Mouse (Mus musculus): Measurements from ENCODE around the gene Ccdc97. TPM values are rescaled to one million over a fixed set of nuclear protein-coding genes. Genes with fewer than 3 reads are reported as not detected.

Ccdc97 gene
- total RNA-seq, 2 experiments from 2014 or later: 34.5 to 39.4 TPM

DNA sequence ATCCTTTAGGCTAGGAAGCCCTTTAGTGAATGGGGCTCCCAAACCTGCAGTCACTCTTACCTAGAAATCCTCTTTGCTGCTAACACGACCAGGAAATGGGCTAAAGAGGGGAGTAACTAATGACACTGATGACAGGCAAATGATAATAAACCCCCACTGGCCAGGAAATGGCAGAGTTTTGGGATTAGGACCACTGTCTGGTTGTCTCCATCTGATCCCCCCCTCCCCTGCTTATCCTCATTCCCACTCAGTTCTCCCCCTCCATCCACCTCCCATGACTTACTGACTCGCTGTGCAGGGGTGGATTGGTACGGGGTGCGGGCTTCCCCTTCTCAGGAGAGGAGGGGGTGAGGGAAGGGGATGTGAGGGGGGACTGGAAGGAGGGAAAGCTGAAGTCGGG is 28.8 kb downstream of the Ccdc97 start:
- DNase-seq (ENCODE audit: low spot score in 2 of 2): no peak

DNA sequence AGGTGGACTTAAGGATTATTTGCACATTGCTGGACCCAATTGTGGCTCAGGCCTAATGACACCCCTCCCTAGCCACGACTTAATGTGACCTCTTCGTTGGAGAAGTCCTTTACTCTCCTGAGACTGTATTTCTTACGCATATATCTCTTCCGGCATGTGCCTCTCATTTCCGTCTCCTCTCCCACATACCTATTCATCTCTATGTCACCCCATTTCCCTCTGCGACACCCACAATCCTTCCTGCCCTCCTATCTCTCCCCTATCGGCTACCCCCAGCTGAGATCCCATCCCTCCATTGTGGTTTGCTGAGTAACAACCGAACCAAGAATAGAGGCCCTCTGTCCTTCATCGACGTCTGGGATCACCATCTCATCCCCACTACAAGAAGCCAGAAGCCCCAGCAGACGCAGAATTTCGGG is 29.3 kb downstream of the Ccdc97 start:
- DNase-seq (ENCODE audit: low spot score in 2 of 2): no peak

DNA sequence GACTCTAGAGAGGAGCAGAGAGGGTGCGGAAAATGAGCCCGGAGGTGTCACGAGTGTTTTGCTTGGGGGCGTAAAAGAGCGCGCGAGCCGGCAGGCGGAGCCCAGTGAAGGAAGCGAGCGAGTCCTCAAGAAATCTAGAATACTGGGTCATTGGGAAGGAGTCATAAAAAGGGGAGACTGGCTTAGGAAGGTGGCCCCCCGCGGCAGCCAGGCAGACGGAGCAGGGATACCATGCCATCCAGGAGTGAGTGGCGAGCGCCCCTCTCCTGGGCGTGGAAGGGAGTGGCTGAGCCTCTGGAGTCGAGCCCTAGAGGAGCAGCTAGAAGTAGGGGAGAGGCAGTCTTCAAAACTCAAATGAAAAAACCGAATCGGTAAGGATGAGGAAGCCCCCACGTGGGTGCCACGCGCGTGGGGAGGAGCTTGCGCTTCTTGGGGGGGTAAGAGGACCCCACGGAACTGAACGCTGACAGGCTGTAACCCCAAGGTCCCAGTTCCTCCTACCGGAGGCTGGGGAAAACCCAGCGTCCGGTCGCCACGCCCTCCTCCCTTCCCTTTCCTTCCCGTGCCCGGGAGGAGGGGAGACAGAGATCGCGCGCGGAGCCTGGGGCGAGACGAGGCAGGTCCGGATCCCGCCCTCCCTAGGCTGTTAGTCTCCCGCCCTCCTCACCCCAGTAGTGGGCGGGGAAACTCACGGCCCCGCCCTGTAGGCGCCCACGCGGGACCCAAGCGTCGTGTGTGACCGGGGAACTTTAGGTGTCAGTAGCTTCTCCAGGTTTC is 29.9 kb downstream of the Ccdc97 start:
- DNase-seq (ENCODE audit: low spot score in 2 of 2): peak in 1 of 2 experiments; percentile 65

DNA sequence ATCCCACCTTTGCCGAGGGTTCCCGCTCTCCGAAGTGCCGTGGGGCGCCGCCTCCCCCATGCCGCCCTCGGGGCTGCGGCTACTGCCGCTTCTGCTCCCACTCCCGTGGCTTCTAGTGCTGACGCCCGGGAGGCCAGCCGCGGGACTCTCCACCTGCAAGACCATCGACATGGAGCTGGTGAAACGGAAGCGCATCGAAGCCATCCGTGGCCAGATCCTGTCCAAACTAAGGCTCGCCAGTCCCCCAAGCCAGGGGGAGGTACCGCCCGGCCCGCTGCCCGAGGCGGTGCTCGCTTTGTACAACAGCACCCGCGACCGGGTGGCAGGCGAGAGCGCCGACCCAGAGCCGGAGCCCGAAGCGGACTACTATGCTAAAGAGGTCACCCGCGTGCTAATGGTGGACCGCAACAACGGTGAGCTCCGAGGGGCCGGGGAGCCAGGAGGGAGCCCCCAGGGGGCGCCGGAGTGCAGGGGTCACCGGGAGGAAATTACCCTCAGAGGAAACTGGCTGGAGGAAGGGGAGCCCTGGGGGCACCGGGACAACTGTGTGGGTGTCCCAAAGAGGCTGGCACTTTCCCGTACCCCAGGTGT is 31.0 kb downstream of the Ccdc97 start:
- peak in 1 of 2 experiments; percentile 62 for DNase-seq (ENCODE audit: low spot score in 2 of 2)

DNA sequence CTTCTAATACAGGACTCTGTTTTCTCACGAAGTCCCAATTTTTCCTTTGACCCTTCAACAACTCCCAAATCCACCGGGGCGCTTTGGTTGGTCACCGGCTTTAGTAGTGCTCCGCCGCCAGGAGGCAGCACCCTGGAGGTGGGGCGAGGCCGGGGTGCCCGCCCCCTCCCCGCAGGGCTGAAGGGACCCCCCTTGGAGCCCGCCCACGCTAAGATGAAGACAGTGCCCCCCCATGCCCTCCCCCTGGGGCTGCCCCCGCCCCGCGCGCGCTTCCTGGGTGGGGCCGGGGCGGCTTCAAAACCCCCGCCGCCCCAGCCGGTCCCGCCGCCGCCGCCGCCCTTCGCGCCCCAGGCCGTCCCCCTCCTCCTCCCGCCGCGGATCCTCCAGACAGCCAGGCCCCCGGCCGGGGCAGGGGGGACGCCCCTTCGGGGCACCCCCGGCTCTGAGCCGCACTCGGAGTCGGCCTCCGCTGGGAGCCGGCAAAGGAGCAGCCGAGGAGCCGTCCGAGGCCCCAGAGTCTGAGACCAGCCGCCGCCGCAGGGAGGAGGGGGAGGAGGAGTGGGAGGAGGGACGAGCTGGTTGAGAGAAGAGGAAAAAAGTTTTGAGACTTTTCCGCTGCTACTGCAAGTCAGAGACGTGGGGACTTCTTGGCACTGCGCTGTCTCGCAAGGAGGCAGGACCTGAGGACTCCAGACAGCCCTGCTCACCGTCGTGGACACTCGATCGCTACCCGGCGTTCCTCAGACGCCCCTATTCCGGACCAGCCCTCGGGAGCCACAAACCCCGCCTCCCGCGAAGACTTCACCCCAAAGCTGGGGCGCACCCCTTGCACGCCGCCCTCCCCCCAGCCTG is 32.0 kb downstream of the Ccdc97 start, which contains the start of gene Tgfb1:
TSS of gene Tgfb1 (plus strand) at position 323 of the 852 bp plus-strand sequence.
- peak; percentile 63 to 71 for DNase-seq (ENCODE audit: low spot score in 2 of 2)

DNA sequence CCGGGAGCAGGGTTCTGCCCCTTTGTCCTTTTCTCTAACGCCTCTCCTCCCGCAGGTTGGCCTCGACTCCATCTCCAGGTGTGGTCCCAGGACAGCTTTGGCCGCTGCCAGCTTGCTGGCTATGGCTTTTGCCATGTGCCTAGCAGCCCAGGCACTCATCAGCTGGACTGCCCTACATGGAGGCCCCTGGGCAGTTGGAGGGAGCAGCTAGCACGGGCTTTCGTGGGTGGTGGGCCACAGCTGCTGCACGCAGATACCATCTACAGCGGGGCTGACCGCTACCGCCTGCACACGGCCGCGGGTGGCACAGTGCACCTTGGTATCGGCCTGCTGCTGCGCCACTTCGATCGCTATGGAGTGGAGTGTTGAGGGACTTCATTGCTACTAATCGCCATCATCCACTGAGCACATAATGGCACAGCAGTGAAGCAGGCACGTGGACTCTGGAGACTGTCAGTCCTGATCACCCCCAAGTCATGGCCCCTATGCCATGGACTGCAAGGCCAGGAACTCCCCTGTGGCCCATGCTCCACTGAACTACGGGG is 32.9 kb downstream of the Ccdc97 start:
- no peak for DNase-seq (ENCODE audit: low spot score in 2 of 2)

DNA sequence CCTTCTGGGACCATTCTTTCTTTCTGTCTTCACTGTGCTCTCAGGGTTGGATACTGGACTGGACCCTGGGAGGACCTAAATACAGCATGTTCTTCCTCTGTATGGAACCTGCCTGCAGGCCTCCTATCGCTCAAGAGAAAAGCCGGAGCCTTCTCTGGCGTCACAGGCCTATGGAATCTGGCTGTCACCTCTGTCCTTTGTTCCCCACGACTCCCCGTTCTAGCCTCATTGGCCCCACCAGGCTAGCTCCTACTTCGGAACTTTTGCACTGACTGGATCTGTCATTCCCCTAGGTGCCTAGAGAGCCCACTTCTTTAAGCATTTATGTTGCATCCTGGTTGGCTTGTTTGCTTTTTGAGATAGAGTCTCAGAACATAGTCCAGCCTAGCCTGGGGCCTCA is 34.2 kb downstream of the Ccdc97 start:
- no peak for DNase-seq (ENCODE audit: low spot score in 2 of 2)

DNA sequence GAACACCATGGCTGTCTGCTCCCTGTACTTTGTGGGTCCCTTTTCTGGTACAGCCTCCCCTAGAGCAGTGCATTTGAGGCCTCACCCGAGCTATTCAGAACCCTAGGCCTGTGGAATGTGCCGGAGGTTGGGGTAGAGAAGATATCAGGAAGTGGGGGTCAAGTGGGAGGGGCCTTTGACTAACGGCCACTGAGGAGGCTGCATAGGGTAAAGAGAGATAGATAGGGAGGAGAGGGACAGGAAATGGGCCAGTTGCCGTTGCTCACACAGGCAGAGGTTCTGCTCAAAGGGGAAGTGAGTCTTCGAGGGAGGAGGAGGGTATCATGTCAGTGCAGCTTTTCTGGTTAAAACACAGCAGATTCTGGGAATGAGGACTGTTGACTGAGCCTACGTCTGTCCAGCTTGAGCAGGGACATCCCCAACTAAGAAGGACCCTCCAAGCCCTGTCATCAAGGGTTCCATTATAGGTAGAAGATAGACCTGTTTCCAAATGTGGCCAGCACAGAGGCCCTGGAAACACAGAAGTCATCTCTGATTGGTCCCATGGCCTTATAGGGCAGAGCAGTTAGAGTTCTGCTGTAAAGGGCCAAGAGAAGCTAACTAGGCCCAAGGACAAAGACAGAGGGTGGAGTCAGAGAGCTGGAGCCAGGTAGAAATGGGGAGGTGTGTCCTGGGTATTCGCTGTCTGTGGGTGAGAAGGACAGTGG is 35.3 kb downstream of the Ccdc97 start:
- DNase-seq (ENCODE audit: low spot score in 2 of 2): no peak

DNA sequence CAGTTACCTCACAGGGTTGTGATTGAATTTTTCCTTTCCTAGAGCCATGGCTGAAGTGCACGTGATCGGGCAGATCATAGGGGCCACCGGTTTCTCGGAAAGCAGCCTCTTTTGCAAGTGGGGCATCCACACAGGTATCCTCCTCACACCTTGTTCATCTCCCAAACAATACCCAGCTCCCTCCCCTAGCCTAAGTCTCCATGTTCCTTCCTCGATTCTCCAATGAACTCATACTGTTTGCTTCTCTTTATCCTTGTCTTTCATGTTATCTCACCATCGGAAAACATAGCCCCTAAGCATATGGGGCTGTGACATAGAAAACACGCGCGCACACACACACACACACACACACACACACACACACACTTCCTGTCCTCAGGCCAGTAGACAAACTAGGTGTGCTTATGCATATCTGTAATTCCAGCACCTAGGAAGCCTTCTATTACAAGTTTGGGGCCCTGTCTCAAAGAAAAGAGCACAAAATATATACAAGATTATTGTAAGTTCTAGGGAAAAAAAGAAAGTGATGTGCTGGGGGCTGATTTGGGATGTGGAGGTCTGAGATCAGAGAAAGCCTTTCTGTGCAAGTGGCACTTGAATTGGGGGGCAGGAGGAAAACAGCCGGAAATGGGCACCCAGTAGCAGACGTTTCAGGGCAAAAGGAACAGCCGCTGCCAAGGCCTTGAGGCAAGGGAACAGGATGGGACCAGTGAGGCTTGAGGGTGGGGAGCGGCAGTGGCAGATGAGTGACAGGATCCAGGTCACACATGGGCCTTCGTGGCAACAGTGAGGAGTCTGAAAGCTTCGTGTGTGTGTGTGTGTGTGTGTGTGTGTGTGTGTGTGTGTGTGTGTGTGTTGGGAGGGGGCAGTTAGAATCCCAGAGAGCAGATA is 37.3 kb downstream of the Ccdc97 start:
- DNase-seq (ENCODE audit: low spot score in 2 of 2): no peak

DNA sequence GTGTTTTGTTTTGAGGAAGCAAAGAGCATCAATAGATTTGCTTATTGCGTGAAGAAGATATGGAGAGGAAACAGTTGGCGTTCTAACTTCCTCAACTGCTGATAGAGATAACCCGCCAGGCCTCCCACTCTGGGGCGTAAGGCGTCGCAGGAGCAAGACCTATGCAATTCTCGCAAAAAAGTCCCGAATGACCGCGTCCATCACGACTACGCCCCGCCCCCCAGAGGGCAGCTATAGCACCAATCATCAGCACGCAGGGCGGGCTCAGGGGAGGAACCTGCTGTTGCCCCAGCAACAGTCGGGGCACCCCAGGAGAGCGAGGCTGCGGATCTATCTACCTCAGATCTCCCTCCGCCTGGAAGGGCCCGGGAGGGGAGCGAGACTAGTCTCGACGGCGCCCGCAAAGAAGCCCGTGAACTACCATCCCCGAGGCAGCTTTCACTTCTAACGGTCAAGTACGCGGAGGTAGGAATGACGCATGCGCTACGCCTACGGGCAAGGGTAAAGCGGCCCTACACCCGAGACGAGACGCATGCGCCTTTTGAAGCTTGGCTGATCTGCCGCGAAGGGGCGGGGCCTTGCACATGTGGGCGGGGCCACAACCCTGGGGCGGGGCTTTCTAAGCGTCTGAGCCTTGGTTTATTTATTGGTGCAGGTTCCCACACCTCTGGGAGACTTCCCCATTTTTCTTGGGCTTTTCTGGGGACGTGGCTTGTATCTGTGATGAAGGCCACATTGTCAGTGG is 38.2 kb downstream of the Ccdc97 start, which contains the start of gene B9d2:
TSS of gene B9d2 (plus strand) at position 267 of the 745 bp plus-strand sequence.
- DNase-seq (ENCODE audit: low spot score in 2 of 2): peak; percentile 86 to 94

DNA sequence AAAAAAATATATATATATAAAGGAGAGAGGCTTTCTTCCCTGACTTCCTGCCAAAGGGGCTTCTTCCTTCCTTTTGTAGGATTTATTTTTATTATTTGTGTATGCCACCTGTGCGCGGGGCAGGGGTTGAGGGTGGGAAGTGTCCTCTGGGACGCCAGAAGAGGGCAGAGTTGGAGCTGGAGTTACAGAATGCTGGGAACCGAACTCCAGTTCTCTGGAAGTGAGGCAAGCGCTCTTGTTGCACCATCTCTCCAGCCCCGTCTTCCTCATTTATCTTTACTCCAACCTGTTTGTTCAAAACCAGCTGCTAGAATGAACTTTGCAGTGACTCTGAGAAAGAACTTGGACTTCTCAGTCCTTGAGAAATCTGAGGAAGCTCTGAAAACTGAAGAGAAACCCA is 38.9 kb downstream of the Ccdc97 start:
- DNase-seq (ENCODE audit: low spot score in 2 of 2): no peak

DNA sequence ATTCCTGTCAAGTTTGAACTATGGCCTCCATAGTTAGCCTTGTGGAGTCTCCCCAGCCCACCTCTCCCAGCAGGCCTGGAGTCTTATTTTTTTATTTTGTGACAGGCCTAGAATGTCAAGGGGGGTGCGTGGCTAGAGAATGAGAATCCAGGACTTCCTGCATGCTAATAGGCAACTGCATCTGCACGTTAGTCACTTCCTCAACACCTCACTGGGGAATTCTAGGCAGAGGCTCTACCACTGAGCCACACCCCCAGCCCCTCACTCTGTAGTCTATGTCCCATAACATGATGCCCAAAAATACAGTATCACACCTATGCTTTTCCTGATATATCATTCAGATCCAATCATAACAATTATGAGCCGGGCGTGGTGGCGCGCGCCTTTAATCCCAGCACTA is 41.9 kb downstream of the Ccdc97 start:
- DNase-seq (ENCODE audit: low spot score in 2 of 2): no peak

DNA sequence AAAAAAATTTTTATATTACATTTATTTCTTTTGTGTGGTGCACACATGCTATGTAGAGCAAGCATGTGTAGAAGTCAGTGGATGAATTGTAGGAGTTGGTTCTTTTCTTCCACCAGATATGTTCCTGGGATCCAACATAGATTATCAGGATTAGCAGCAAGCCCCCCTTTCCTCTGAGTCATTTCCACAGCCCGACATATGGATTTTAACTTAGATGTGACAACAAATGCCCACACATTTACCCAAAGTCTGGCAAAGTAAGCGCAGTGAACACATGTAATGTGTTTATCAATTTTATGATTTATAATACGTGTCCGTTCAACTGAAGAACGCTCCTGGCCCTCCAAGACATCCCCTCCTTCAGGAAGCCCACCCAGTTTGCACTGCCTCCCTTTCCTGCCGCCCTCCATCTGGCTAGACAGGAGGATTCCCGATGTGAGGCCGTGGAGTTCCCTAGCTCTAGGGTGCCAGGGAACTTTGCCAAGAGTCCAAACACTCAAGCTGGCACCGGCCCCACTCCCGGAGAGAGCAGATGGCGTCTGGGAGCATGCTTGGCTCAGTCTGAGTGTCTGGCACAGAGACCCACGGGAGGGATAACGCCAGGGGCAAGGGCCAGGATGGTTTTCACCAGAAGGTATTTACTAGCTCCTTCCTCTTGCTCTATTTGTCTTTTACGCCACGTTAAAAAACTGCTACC is 42.7 kb downstream of the Ccdc97 start:
- DNase-seq (ENCODE audit: low spot score in 2 of 2): peak; percentile 70 to 84

DNA sequence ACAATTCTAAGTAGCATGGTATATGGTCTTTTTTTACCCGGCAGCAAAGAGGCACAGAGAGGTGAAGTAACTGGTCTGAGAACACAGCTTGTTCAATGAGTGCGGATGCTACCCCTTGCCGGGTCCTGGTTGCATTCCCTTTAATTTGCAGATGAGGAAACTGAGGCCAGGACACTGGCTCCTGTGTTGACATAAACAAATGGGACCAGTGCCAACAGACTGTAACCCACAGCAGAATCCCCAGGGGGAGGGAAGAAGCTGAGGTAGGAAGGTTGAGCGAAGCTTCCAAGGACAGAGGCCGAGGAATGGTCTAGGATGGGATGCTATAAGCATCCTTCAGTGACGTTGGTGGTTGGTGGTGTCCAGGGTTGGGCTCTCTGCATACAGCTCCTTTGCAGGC is 43.5 kb downstream of the Ccdc97 start:
- DNase-seq (ENCODE audit: low spot score in 2 of 2): no peak

DNA sequence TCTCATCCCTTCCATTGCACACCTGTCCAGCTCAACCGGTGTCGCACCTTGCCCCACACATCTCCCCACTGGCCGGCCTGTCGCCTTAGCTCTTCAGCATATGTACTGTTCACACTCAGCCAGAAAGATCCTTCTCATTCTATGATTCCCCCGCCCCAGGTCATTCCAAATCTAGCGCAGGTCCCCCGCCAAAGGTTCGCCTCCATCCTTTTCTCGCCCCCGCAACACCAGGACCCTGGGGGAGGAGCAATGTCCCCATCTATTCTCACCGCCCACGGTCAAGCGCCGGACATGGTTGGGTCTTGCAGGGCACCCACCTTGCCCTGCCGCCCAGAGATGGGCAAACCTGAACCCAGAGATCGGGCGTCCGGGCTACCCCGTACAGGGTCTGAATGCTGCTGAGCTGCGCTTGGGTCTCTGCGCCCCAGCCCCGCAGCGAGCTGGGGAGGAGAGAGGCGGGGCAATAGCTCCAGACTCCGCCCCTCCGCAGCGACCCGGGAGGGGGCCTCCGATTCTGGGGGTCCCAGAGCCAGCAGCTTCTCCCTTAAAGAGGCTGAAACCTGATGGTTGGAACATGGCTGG is 44.1 kb downstream of the Ccdc97 start, which contains the start of gene Tmem91:
TSS of gene Tmem91 (minus strand) at position 448 of the 582 bp plus-strand sequence.
- no peak for DNase-seq (ENCODE audit: low spot score in 2 of 2)

DNA sequence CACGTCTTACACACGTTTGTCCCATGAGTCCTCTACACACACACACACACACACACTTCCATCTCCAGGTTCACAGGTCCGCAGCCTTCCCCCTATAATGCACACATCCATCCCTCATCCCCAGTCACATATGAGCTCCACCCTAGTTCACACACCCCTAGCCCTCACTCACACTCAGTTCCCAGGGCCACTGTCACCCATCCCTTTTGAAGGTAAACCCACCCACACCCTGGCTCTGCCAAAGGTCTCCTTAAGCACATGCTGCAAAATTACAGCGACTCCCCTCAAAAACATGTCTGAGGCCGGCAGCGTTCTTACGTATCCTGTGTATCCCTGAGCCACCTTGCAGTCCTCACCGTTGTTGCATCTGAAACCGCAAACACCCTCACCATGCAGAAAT is 44.6 kb downstream of the Ccdc97 start:
- no peak for DNase-seq (ENCODE audit: low spot score in 2 of 2)

DNA sequence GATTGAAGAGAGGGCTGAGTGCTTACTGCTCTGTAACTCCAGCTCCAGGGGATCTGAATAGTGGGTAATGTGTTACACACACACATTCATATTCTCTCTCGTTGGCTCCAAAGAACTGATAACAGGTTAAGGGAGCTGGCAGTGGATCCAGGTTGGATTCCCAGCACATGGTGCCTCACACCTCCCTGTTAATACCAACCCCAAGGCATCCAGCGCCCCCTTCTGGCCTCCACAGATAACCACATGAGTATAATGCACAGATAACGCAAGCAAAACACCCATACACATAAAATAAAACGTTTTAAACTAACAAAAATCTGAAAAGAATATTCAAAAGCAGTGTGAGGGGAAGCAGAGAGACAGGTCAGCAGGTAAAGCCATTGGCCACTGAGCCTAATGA is 46.4 kb downstream of the Ccdc97 start:
- no peak for DNase-seq (ENCODE audit: low spot score in 2 of 2)

DNA sequence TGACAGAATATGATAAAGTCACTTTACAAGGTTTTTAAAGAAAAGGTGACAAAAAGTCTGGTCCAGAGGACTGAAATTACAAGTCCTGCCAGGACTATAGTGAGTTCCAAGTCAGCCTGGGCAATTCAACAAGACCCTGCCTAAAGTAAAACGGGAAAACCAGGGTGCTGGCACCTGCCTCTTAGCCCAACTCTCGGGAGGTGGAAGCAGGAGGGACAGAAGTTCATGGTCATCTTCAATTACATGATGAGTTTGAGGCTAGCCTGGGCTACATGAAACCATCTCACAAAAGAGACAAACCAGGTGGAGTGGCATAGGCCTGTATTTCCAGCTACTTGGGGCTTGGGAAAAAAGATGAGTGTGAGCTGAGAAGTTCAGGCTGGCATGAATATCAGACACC is 47.2 kb downstream of the Ccdc97 start:
- DNase-seq (ENCODE audit: low spot score in 2 of 2): no peak
